Mouse (Mus musculus) limb, embryonic 11.5 days (tissue): ENCODE measurements around the gene Cask. TPM values are rescaled to one million over a fixed set of nuclear protein-coding genes. Genes with fewer than 3 reads are reported as not detected.

Experiments used
- ATAC-seq: fragments of 200-750 bp; cut with Nextera tagmentation; 2 replicates; pipeline ENCODE4 v1.8.0; 2017; ENCODE audit warnings: low read depth; ENCODE audit not compliant: insufficient number of reproducible peaks, low FRiP score, low TSS enrichment
- DNase-seq: peaks from one replicate; pipeline ENCODE4 v3.0.0-alpha.2; 2015; ENCODE audit warnings: low spot score
- H3K27ac ChIP-seq: fragments of 300-500 bp; sonication (generic); replicated peaks from 2 replicates; pipeline ENCODE4 v1.5.1; 2014; ENCODE audit warnings: low read depth, mild to moderate bottlenecking, low read length
- H3K27me3 ChIP-seq: fragments of 300-500 bp; sonication (generic); 2 replicates; pipeline ENCODE4 v1.6.1; 2014; ENCODE audit warnings: mild to moderate bottlenecking, low read length, mixed read lengths; ENCODE audit not compliant: control insufficient read depth, insufficient read depth
- H3K36me3 ChIP-seq: fragments of 300-500 bp; sonication (generic); 2 replicates; pipeline ENCODE4 v1.6.1; 2014; ENCODE audit warnings: mild to moderate bottlenecking, low read length, moderate library complexity, mixed read lengths; ENCODE audit not compliant: control insufficient read depth, insufficient read depth
- H3K4me1 ChIP-seq: fragments of 300-500 bp; sonication (generic); 2 replicates; pipeline ENCODE4 v1.6.1; 2014; ENCODE audit warnings: low read length, mixed read lengths; ENCODE audit not compliant: control insufficient read depth, insufficient read depth
- H3K4me2 ChIP-seq: fragments of 300-500 bp; sonication (generic); 2 replicates; pipeline ENCODE4 v1.6.1; 2014; ENCODE audit warnings: low read depth, mild to moderate bottlenecking, moderate library complexity; ENCODE audit not compliant: severe bottlenecking
- H3K4me3 ChIP-seq: fragments of 300-500 bp; sonication (generic); 2 replicates; pipeline ENCODE4 v1.5.1; 2014; ENCODE audit warnings: low read depth, low read length
- H3K9ac ChIP-seq: fragments of 300-500 bp; sonication (generic); 2 replicates; pipeline ENCODE4 v1.6.1; 2014; ENCODE audit warnings: mild to moderate bottlenecking, low read length
- H3K9me3 ChIP-seq: fragments of 300-500 bp; sonication (generic); 2 replicates; pipeline ENCODE4 v1.6.1; 2016; ENCODE audit warnings: low read length; ENCODE audit not compliant: control insufficient read depth
- WGBS: fragments of 180-500 bp; shearing (Covaris S2); extraction: QIAGEN DNeasy Blood & Tissue Kit; methylation state at CpG from one replicate; pipeline ENCODE4 v1.1.7; 2014; 5-methylcytosine and 5-hydroxymethylcytosine counted together
- polyA plus RNA-seq: library from polyadenylated mRNA; unstranded; fragments of >200 nt; fragmentation: Nextera tagmentation; extraction: Ambion mirVana; gene quantifications from 2 replicates; pipeline ENCODE4 v1.2.1, GENCODE M21; 2014

Gene Cask
- polyA plus RNA-seq, 1 experiment from 2014 or later, result 12.8 TPM

DNA sequence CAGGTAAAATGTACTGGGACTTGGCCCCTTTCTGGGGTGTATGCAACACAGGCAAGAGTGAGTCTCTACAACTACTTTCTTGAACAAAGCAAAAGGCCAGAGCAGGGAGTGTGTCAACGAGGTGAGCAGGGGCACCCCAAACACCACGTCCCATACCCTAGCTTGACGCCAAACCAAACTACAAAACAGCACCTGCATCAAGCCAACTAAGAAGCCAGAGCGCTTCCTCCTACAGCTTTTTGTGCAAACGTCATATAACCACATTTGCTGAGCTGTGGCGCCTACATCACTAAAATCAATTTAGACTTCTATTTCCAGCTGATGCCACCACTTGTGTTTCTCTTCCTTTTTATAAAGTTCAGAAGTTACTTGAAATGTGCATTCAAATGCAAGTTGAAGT lies 334.7 kb downstream of the Cask start:
- H3K27me3 ChIP-seq, result no peaks in the 10 kb centered on the region
- no peak overlapping the region for H3K4me3 ChIP-seq
- no peak overlapping the region for H3K27ac ChIP-seq
- H3K36me3 ChIP-seq, result no peaks in the 10 kb centered on the region
- H3K4me1 ChIP-seq, result no peaks in the 10 kb centered on the region
- WGBS, result 86% methylated on average over 6 of the region's 6 CpGs
- no peak overlapping the region for H3K4me2 ChIP-seq
- DNase-seq (no peak), ATAC-seq (no peak)
- no peaks in the 10 kb centered on the region for H3K9me3 ChIP-seq
- H3K9ac ChIP-seq, result no peak overlapping the region

DNA sequence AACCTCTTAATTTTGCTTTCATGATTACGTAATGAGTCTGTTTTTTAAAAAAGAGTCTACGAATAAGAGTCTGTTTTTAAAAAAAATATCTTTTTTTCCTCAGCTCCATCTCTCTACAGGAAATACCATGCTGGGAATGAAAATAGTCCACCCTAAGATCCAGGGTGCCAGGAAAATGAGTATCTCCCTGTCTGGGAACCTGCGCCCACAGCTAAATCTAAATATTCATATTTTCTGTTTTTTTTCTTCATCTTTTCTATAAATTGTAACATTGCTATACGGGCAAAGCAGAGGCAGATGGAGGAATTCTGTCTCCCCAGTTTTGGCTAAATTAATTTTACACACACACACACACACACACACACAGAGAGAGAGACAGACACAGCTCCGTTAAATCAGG lies 337.3 kb downstream of the Cask start:
- WGBS, result 91% methylated on average over 5 of the region's 5 CpGs
- Histone ChIP-seq H3K4me2 (no peak overlapping the region), H3K27me3 (no peaks in the 10 kb centered on the region), H3K36me3 (no peaks in the 10 kb centered on the region), H3K4me1 (no peaks in the 10 kb centered on the region), H3K9ac (no peak overlapping the region), H3K4me3 (no peak overlapping the region), H3K9me3 (no peaks in the 10 kb centered on the region), H3K27ac (no peak overlapping the region)
- DNase-seq (no peak), ATAC-seq (no peak)

DNA sequence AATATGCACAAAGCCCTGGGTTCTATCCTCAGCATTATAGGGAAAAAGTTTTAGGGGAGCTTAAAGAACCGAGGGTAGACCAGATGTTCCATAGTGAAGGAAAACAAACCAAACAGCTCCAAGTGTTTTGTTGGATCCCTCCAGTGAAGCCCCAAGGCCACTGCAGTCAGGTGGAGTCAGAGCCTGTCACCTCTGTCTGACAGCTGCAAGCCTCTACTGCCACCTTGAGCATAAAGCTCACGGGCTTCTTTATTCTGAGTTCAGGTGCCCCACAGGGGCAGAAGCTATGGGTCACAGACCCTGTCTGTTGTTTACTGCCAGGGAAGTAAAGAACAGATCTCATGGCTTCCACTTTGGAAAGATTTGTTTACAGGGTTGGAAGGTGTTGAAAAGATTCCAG lies 338.0 kb downstream of the Cask start:
- Histone ChIP-seq H3K4me2 (no peak overlapping the region), H3K4me3 (no peak overlapping the region), H3K36me3 (no peaks in the 10 kb centered on the region), H3K4me1 (no peaks in the 10 kb centered on the region), H3K9ac (no peak overlapping the region), H3K27me3 (no peaks in the 10 kb centered on the region), H3K27ac (no peak overlapping the region), H3K9me3 (no peaks in the 10 kb centered on the region)
- WGBS, result 51% methylated on average over 2 of the region's 2 CpGs
- DNase-seq (no peak), ATAC-seq (no peak)

DNA sequence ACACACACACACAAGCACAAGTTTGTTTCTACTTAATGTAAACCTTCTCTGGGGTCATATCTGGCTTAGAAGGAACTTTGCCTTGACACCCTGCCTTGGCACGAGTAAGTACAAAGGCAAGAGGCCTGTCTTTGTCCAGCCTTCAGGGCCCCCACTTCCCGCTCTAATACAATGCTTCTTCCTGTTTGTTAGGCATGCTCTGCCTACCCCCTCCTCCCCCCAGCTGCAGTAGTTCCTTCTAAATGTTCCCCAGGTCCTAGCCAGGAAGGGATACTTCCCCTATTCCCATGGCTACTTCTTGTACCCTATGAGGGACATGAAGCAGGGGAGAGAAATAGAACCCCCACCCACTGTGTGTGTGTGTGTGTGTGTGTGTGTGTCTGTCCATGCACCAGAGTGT lies 344.8 kb downstream of the Cask start:
- Histone ChIP-seq H3K27me3 (no peaks in the 10 kb centered on the region), H3K4me1 (no peaks in the 10 kb centered on the region), H3K9ac (no peak overlapping the region), H3K36me3 (no peaks in the 10 kb centered on the region), H3K27ac (no peak overlapping the region), H3K4me3 (no peak overlapping the region), H3K4me2 (no peak overlapping the region), H3K9me3 (no peaks in the 10 kb centered on the region)
- WGBS, result 94% methylated on average over 2 of the region's 2 CpGs
- no peak for ATAC-seq
- no peak for DNase-seq

DNA sequence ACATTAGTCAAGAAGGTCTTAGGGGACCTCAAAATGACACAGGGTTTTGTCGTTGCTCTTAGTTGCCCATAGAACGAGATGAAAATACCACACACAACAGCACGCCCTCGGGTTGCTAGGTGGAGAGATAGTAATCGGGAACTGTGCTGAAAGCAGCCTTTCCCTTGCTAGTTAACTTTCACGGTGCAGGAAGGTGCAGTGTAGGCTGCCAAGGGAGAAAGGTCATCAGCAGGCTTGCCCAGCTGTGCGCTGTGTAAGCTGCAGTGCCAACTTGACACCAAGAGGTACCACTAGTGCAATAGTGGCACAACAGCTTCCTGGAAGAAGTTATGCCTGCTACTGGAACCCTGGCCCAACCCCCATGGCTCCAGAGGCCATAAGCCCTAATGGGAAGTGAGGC lies 346.8 kb downstream of the Cask start:
- Histone ChIP-seq H3K4me3 (no peak overlapping the region), H3K9ac (no peak overlapping the region), H3K4me1 (no peaks in the 10 kb centered on the region), H3K4me2 (no peak overlapping the region), H3K27ac (no peak overlapping the region), H3K36me3 (no peaks in the 10 kb centered on the region), H3K9me3 (no peaks in the 10 kb centered on the region), H3K27me3 (no peaks in the 10 kb centered on the region)
- 93% methylated on average over 7 of the region's 7 CpGs for WGBS
- DNase-seq, result no peak
- no peak for ATAC-seq

DNA sequence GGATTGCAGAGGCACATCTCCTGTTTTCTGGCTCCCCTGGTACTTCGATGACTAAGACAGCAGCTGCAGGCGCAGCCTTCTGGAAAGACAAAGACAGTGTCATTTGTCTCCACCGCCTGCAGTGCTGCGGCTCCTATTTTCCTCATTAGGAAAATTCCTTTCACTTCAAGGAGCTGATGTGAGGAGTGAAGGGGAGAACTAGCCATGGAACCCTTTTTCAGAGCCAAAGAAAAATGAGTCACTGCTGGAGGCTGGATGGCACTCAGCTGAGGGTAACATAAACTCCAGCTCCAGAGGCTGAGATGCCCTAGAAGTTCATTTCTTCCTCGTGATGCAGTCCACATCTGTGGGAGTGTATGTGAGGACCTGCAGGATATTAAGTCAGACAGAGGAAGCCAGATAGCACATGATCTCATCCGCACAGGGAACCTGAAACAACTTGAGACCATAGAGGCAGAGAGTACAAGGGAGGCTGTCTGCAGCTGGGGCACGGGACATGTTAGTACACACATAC lies 348.2 kb downstream of the Cask start:
- WGBS, result 67% methylated on average over 7 of the region's 7 CpGs
- H3K27me3 ChIP-seq, result no peaks in the 10 kb centered on the region
- H3K36me3 ChIP-seq, result no peaks in the 10 kb centered on the region
- no peak overlapping the region for H3K9ac ChIP-seq
- no peak overlapping the region for H3K4me3 ChIP-seq
- no peak overlapping the region for H3K27ac ChIP-seq
- H3K4me2 ChIP-seq, result no peak overlapping the region
- no peak for DNase-seq
- ATAC-seq, result no peak
- H3K4me1 ChIP-seq, result no peaks in the 10 kb centered on the region
- no peaks in the 10 kb centered on the region for H3K9me3 ChIP-seq

DNA sequence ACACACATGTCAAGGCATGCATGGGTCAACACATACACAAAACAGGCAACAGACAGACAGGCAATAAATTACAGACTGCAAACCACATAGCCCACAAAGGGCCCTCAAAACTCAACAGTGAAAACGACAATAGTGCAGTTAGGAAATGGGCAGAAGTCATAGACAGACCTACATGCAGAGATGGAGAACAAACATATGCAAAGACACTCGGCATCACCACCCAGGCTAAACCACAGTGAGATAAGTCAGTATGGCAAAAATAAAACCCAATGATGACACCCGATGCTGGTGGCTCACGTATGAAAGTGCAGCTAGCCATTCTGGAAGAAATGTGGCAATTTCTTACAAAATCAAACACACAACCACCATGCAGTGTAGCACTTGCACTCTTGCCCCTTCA lies 350.9 kb downstream of the Cask start:
- H3K4me3 ChIP-seq, result no peak overlapping the region
- no peaks in the 10 kb centered on the region for H3K4me1 ChIP-seq
- no peak overlapping the region for H3K9ac ChIP-seq
- no peaks in the 10 kb centered on the region for H3K36me3 ChIP-seq
- no peaks in the 10 kb centered on the region for H3K9me3 ChIP-seq
- no peaks in the 10 kb centered on the region for H3K27me3 ChIP-seq
- ATAC-seq (no peak), DNase-seq (no peak)
- 74% methylated on average over 4 of the region's 4 CpGs for WGBS
- H3K4me2 ChIP-seq, result no peak overlapping the region
- no peak overlapping the region for H3K27ac ChIP-seq

DNA sequence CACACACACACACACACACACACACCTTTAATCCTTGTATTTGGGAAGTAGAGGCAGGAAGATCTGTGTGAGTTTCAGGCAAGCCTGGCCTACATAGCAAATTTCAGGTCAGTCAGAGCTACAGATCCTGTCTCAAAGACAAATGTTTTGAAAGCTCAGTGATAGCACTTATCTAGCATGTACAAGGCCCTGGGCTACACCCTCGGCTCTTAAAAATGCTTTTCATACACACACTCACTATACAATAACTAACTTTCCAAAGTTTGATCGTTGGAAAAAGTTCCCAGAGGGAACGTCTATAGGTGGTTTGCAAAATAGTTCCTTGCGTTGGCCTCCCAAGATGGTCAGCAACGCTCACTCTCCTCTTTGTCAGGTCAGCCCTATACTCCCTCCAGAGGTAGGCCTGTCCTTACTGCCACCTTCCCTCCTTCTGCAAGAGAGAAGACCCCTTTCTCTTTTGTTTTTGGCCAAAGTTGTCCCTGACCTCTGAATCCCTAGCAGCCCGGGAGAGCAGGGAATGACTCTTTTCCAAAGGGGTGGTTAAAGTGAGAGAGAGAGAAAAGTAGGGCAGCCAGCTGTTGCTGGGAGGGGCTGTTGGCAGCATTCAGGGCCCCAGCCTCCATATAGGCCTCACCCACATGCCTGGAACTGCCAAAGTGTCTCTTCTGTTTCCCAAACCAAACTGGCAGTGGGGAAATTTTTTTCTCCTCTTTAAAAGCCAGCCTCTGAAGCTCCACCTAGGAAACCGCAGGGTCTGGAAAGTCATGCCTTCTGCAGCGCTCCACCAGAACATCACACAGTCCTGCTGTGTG lies 356.1 kb downstream of the Cask start:
- no peaks in the 10 kb centered on the region for H3K36me3 ChIP-seq
- no peaks in the 10 kb centered on the region for H3K4me1 ChIP-seq
- H3K27ac ChIP-seq, result no peak overlapping the region
- H3K9ac ChIP-seq, result no peak overlapping the region
- no peak for ATAC-seq
- no peaks in the 10 kb centered on the region for H3K27me3 ChIP-seq
- DNase-seq, result no peak
- WGBS, result 77% methylated on average over 8 of the region's 8 CpGs
- no peak overlapping the region for H3K4me2 ChIP-seq
- H3K4me3 ChIP-seq, result no peak overlapping the region
- H3K9me3 ChIP-seq, result no peaks in the 10 kb centered on the region

DNA sequence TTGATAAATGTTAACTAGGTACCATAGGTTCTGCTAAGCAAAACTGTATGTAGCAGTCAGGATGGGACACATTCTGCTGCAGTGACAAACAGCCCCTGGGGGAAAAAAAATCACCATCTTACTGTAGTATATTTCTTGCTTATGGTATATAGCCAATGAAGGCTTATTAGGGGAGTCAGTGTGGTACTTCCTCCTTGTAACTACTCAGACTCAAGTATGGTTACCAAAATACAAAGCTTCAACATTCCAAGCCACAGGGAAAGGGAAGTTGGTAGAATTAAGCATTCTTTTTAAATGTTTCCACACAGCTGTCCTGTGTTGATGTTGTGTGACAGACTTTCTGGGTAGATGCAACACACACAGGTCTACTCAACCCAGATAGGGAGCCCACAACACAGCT lies 358.2 kb downstream of the Cask start:
- no peaks in the 10 kb centered on the region for H3K27me3 ChIP-seq
- no peaks in the 10 kb centered on the region for H3K36me3 ChIP-seq
- no peaks in the 10 kb centered on the region for H3K4me1 ChIP-seq
- no peak overlapping the region for H3K9ac ChIP-seq
- H3K27ac ChIP-seq, result no peak overlapping the region
- no peak overlapping the region for H3K4me3 ChIP-seq
- no peak overlapping the region for H3K4me2 ChIP-seq
- H3K9me3 ChIP-seq, result no peaks in the 10 kb centered on the region
- ATAC-seq (no peak), DNase-seq (no peak)
